28 mouse cellular contexts compared by ENCODE assay signal in genomic region chr10:19031875-19032274, GRCm38 (mm10).
"Had no signal": no experiment of that assay in that cellular context is flagged by ENCODE, and none has a peak within 500 bp of the region (broad histone marks: within the 10 kb centered on the region; RNA-seq: fewer than 3 reads in every experiment).

No protein-coding gene starts in this region.

- H3K4me2 ChIP-seq: heart, embryonic 12.5 days; hindbrain, embryonic 12.5 days; hindbrain, embryonic 14.5 days; intestine, embryonic 15.5 days; limb, embryonic 12.5 days; liver, embryonic 11.5 days; liver, embryonic 13.5 days; liver, embryonic 15.5 days had no signal

- H3K4me1 ChIP-seq: heart, embryonic 10.5 days; hindbrain, embryonic 10.5 days; hindbrain, embryonic 12.5 days; intestine, embryonic 15.5 days; limb, embryonic 10.5 days; limb, embryonic 12.5 days; liver, embryonic 13.5 days; liver, embryonic 15.5 days had no signal

- H3K4me3 ChIP-seq: gastrocnemius, adult 2 months; heart, embryonic 10.5 days; heart, embryonic 12.5 days; hindbrain, embryonic 10.5 days; hindbrain, embryonic 12.5 days; intestine, embryonic 15.5 days; layer of hippocampus, adult 2 months; left cerebral cortex, adult 2 months; limb, embryonic 10.5 days; limb, embryonic 12.5 days; liver, embryonic 13.5 days; liver, embryonic 15.5 days had no signal

- ATAC-seq: hindbrain, embryonic 16.5 days; inflammation-experienced regulatory T-cells, adult 6 months; intestine, embryonic 15.5 days; intestine, postnatal 0 days had no signal

- H3K9me3 ChIP-seq: heart, embryonic 10.5 days; heart, embryonic 12.5 days; hindbrain, embryonic 10.5 days; hindbrain, embryonic 12.5 days; intestine, embryonic 15.5 days; limb, embryonic 10.5 days; limb, embryonic 12.5 days; liver, embryonic 13.5 days; liver, embryonic 15.5 days had no signal

- DNase-seq: gastrocnemius, adult 2 months; gastrocnemius, postnatal 10 days; gastrocnemius, postnatal 25 days; heart, adult 18-20 months; heart, postnatal 10 days; heart, postnatal 4 days; kidney, adult 18-20 months; kidney, adult 8-10 months; kidney, postnatal 10 days; kidney, postnatal 25 days; kidney, postnatal 4 days; liver; liver, embryonic 13.5 days had no signal

- H3K27ac ChIP-seq: gastrocnemius, adult 2 months; heart, embryonic 10.5 days; hindbrain, embryonic 10.5 days; hindbrain, embryonic 12.5 days; hindbrain, embryonic 14.5 days; intestine, embryonic 15.5 days; layer of hippocampus, adult 2 months; left cerebral cortex, adult 2 months; limb, embryonic 10.5 days; limb, embryonic 12.5 days; liver, embryonic 13.5 days; liver, embryonic 15.5 days had no signal

- H3K27me3 ChIP-seq: heart, embryonic 12.5 days; hindbrain, embryonic 12.5 days; intestine, embryonic 15.5 days; limb, embryonic 12.5 days; liver, embryonic 13.5 days; liver, embryonic 15.5 days had no signal

- H3K9ac ChIP-seq: heart, embryonic 12.5 days; hindbrain, embryonic 12.5 days; hindbrain, embryonic 14.5 days; intestine, embryonic 15.5 days; limb, embryonic 12.5 days; liver, embryonic 13.5 days; liver, embryonic 15.5 days had no signal

- H3K36me3 ChIP-seq: heart, embryonic 10.5 days; heart, embryonic 12.5 days; hindbrain, embryonic 10.5 days; hindbrain, embryonic 12.5 days; intestine, embryonic 15.5 days; limb, embryonic 10.5 days; limb, embryonic 12.5 days; liver, embryonic 13.5 days; liver, embryonic 15.5 days had no signal
